Mouse (Mus musculus) C2C12 (cell line): Measurements from ENCODE around the gene Mindy4b-ps. TPM values are rescaled to one million over a fixed set of nuclear protein-coding genes. Genes with fewer than 3 reads are reported as not detected.

Experiments
- H3K27me3 ChIP-seq: one replicate; pipeline ENCODE4 v1.6.1; 2011; ENCODE audit not compliant: control insufficient read depth, insufficient read depth, insufficient read length
- H3K36me3 ChIP-seq: one replicate; pipeline ENCODE4 v1.6.1; 2011; ENCODE audit not compliant: control insufficient read depth, insufficient read depth
- H3K4me3 ChIP-seq: one replicate; pipeline ENCODE4 v1.5.1; 2011; ENCODE audit warnings: mild to moderate bottlenecking, control low read depth; ENCODE audit not compliant: poor library complexity, insufficient read depth, severe bottlenecking
- H3K79me2 ChIP-seq: one replicate; pipeline ENCODE4 v1.6.1; 2011; ENCODE audit not compliant: control insufficient read depth, insufficient read depth
- H3K79me3 ChIP-seq: one replicate; pipeline ENCODE4 v1.6.1; 2011; ENCODE audit warnings: low read depth, control low read depth
- H3ac ChIP-seq: one replicate; pipeline ENCODE3; 2011; ENCODE audit warnings: low read depth; ENCODE audit not compliant: control insufficient read depth, insufficient read length
- CEBPB ChIP-seq: IDR thresholded peaks from one replicate; pipeline ENCODE4 v1.6.1; 2011; ENCODE audit warnings: low read depth, mild to moderate bottlenecking, control low read depth, moderate library complexity
- CTCF ChIP-seq: IDR thresholded peaks from one replicate; pipeline ENCODE4 v1.5.1; 2011; ENCODE audit not compliant: control insufficient read depth, insufficient read depth, insufficient read length
- FOSL1 ChIP-seq: IDR thresholded peaks from one replicate; pipeline ENCODE4 v1.8.0; 2011; ENCODE audit warnings: mild to moderate bottlenecking, low read length; ENCODE audit not compliant: poor library complexity, insufficient read depth, severe bottlenecking
- MAX ChIP-seq: IDR thresholded peaks from one replicate; pipeline ENCODE4 v1.6.1; 2011; ENCODE audit warnings: mild to moderate bottlenecking, control low read depth
- MYOD1 ChIP-seq: IDR thresholded peaks from one replicate; pipeline ENCODE4 v1.6.1; 2011; ENCODE audit warnings: low read depth; ENCODE audit not compliant: control insufficient read depth, insufficient read length
- MYOG ChIP-seq: IDR thresholded peaks from one replicate; pipeline ENCODE4 v1.6.1; 2011; ENCODE audit not compliant: control insufficient read depth, insufficient read length; ENCODE audit errors: extremely low read depth
- USF1 ChIP-seq: IDR thresholded peaks from one replicate; pipeline ENCODE4 v1.6.1; 2011; ENCODE audit warnings: low read depth, mild to moderate bottlenecking, control low read depth, moderate library complexity
- polyA plus RNA-seq: library from polyadenylated mRNA; unstranded; fragments of >200 nt; fragmentation: generic; extraction: Trizol; gene quantifications from one replicate; pipeline ENCODE4 v1.2.1, GENCODE M21; 2012; ENCODE audit warnings: missing spikeins

Gene Mindy4b-ps
- polyA plus RNA-seq, 1 experiment: not detected

- H3K36me3 ChIP-seq: no peaks in the 10 kb centered on the region
- no peaks in the 10 kb centered on the region for H3K27me3 ChIP-seq
- no peaks in the 10 kb centered on the region for H3K79me3 ChIP-seq
- no peak overlapping the region for H3ac ChIP-seq
- no peak for TF ChIP-seq MAX
- TF ChIP-seq CTCF: no peak
- no peak for TF ChIP-seq CEBPB
- H3K79me2 ChIP-seq: no peaks in the 10 kb centered on the region
- H3K4me3 ChIP-seq: no peak overlapping the region
Measured at GRCm38 (mm10) chr3:58789473-58789872, 32.6 kb downstream of the Mindy4b-ps start.

GRCm38 (mm10) chr3:58789033-58789432, 33.1 kb downstream of the Mindy4b-ps start:
- Histone ChIP-seq H3K27me3 (no peaks in the 10 kb centered on the region), H3ac (no peak overlapping the region), H3K79me3 (no peaks in the 10 kb centered on the region), H3K79me2 (no peaks in the 10 kb centered on the region), H3K4me3 (no peak overlapping the region), H3K36me3 (no peaks in the 10 kb centered on the region)
- TF ChIP-seq MYOG: no peak
- no peak for TF ChIP-seq CEBPB
- no peak for TF ChIP-seq FOSL1
- TF ChIP-seq MYOD1: no peak

GRCm38 (mm10) chr3:58786470-58786869, 35.6 kb downstream of the Mindy4b-ps start:
- no peaks in the 10 kb centered on the region for H3K79me2 ChIP-seq
- H3K79me3 ChIP-seq: no peaks in the 10 kb centered on the region
- H3K27me3 ChIP-seq: no peaks in the 10 kb centered on the region
- TF ChIP-seq MAX (no peak), CEBPB (no peak), CTCF (no peak), MYOG (no peak), MYOD1 (no peak), USF1 (no peak), FOSL1 (no peak)
- H3K36me3 ChIP-seq: no peaks in the 10 kb centered on the region
- no peak overlapping the region for H3K4me3 ChIP-seq
- no peak overlapping the region for H3ac ChIP-seq

GRCm38 (mm10) chr3:58785863-58786262, 36.2 kb downstream of the Mindy4b-ps start:
- no peak overlapping the region for H3K4me3 ChIP-seq
- no peak for TF ChIP-seq MYOD1
- peak; percentile 65 for TF ChIP-seq CTCF
- H3K79me2 ChIP-seq: no peaks in the 10 kb centered on the region
- no peak overlapping the region for H3ac ChIP-seq
- H3K27me3 ChIP-seq: no peaks in the 10 kb centered on the region
- H3K79me3 ChIP-seq: no peaks in the 10 kb centered on the region
- H3K36me3 ChIP-seq: no peaks in the 10 kb centered on the region

- TF ChIP-seq FOSL1: no peak
- TF ChIP-seq MYOD1: no peak
- TF ChIP-seq MAX: no peak
- TF ChIP-seq MYOG: no peak
- TF ChIP-seq CEBPB: no peak
- no peak for TF ChIP-seq USF1
- TF ChIP-seq CTCF: no peak
- no peaks in the 10 kb centered on the region for H3K36me3 ChIP-seq
- H3K79me3 ChIP-seq: no peaks in the 10 kb centered on the region
- no peak overlapping the region for H3ac ChIP-seq
- no peaks in the 10 kb centered on the region for H3K27me3 ChIP-seq
- no peaks in the 10 kb centered on the region for H3K79me2 ChIP-seq
- H3K4me3 ChIP-seq: no peak overlapping the region
Measured at GRCm38 (mm10) chr3:58784219-58785092, 37.7 kb downstream of the Mindy4b-ps start.

GRCm38 (mm10) chr3:58783602-58784218, 38.4 kb downstream of the Mindy4b-ps start:
- no peaks in the 10 kb centered on the region for H3K27me3 ChIP-seq
- TF ChIP-seq USF1 (no peak), CEBPB (no peak), MYOD1 (no peak), MYOG (no peak), CTCF (no peak), FOSL1 (no peak), MAX (no peak)
- no peaks in the 10 kb centered on the region for H3K79me3 ChIP-seq
- H3K4me3 ChIP-seq: no peak overlapping the region
- H3K36me3 ChIP-seq: no peaks in the 10 kb centered on the region
- H3K79me2 ChIP-seq: no peaks in the 10 kb centered on the region
- no peak overlapping the region for H3ac ChIP-seq
